Mouse (Mus musculus): ENCODE measurements at regions not wholly inside any gene's neighbourhood (a gene's known extent, or its start where the extent isn't known, plus 50 kb on each side); places are given as distances from the start of the nearest gene placed in this dataset.

DNA sequence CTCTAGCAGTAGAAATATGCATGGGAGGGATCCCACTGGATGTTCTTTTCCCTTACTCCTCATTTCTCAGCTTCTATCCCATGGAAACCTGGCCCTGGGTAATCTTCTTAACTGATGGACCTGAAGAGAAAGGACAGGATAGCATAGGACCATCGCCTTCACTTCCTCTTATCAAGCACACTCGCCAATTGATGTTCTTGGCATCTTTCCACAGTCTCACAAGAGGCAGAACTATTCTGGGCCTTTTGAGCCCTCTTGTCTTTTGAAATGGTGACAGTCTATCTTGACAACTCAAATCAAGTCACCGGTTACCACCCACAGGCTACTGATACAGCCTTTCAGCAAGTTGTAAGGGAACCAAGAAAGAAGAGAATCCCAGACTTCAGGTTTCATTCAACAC, 112.1 kb downstream of the Gm10295 start:
- Histone ChIP-seq H3K4me3 (ENCODE audit: insufficient read depth, low read length) (no peak overlapping the region), H3K27ac (ENCODE audit: insufficient read depth, low read length) (no peak overlapping the region), H3K4me1 (ENCODE audit: control insufficient read depth, insufficient read depth, low read length) (no peaks in the 10 kb centered on the region)
- TF ChIP-seq POLR2A (IDR thresholded peaks at IDR 0.05; ENCODE audit: low read depth, low read length), result no peak
- TF ChIP-seq CTCF (IDR thresholded peaks at IDR 0.05; ENCODE audit: borderline replicate concordance, insufficient read depth, low read length), result no peak

DNA sequence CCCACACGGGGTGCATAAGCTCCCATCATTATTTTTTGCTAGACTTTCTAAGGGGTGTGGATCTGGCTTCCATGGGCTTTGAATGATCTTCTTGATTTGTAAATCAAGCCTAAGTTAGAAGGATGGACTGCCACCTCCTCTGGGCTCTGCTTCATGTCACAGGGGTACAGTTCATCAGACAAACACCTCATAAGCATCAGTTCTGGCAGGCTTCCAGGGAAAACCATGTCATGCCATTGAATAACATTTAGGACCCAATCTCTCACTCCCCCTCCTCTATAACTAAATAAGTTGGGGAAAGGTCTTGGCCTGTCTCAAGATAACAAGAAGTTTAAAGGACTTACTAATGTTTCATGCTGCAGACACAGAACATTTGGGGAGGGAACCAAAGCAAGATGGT, 115.0 kb downstream of the Gm10295 start:
- TF ChIP-seq POLR2A (IDR thresholded peaks at IDR 0.05; ENCODE audit: low read depth, low read length), result no peak
- no peak overlapping the region for H3K27ac ChIP-seq (ENCODE audit: insufficient read depth, low read length)
- H3K4me1 ChIP-seq (ENCODE audit: control insufficient read depth, insufficient read depth, low read length), result no peaks in the 10 kb centered on the region
- no peak overlapping the region for H3K4me3 ChIP-seq (ENCODE audit: insufficient read depth, low read length)

DNA sequence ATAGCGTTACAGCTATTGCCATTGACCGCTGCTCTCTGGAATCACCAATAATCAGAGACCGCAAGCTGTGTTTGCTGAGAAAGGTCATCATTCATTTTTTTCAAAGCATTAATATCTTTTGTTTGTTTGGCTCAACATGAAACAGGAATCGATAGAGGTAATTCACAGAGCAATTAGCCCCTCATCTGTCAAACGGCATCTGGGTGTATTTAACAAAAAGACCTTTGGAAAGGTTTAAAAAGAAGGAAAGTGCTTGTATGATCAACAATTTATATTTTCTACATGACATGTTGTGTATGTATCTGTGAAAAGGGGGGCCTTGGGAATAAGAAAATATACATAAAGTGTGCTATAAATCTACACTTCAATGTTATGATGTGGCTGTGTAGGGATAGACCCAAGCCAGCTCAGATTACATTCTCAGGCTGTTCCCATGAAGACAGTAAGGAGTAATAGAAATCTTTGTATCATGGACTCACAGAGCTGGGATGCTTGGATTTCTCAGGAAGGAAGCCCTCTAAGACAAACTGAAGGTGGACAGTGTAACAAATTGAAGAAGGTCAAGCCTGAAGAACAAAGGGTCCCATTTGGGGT, 117.0 kb downstream of the Gm10295 start:
- H3K4me3 ChIP-seq (ENCODE audit: insufficient read depth, low read length), result no peak overlapping the region
- H3K27ac ChIP-seq (ENCODE audit: insufficient read depth, low read length), result no peak overlapping the region
- H3K4me1 ChIP-seq (ENCODE audit: control insufficient read depth, insufficient read depth, low read length), result no peaks in the 10 kb centered on the region
- TF ChIP-seq POLR2A (IDR thresholded peaks at IDR 0.05; ENCODE audit: low read depth, low read length) (no peak), CTCF (IDR thresholded peaks at IDR 0.05; ENCODE audit: borderline replicate concordance, insufficient read depth, low read length) (no peak)

DNA sequence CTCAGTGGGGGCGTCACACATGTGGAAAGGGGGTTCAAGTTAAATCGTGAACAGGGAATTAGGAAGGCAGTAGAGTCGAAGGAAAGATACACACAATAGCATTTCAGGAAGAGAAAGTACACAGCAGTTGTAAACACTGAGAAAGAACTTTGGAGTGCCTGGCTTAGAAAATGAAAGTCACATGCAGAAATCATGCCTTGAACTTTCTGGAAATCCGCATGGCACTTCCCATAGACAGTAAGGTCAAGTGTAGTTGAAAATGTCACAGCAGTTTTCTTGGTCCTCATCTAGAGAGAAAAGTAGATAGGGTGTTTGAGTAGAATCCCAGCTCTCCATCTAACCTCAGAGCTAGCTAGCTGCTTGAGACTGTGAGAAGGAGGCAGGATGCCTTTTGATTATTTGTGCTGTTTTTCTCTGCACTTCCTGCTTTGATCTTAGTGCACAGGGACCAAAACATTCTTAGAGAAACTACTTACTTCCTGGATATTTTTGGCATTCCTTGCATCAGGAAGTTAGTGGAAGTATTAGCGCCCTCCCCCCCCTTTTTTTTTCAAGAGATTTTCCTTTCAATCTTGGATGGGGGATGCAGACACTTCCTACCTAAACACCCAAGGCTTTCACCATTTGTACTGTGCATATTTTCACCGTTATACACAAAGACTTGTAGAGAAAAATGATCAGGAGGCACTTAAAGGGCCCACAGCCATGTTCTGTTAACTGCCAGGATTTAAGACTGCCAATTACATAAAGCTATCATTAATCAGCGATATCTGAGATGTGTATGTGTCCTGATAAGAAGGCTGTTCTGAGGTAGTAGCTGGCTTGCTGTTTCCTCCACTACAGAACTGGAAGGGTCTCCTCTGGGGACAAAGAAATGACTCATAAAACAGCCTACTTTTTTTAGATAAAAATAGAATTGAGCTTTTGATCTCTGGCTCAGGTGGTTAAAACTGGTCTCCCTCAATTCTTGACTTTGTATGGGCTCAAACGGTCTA, 118.2 kb downstream of the Gm10295 start:
- Histone ChIP-seq H3K4me1 (ENCODE audit: control insufficient read depth, insufficient read depth, low read length) (no peaks in the 10 kb centered on the region), H3K27ac (ENCODE audit: insufficient read depth, low read length) (no peak overlapping the region), H3K4me3 (ENCODE audit: insufficient read depth, low read length) (no peak overlapping the region)
- no peak for TF ChIP-seq POLR2A (IDR thresholded peaks at IDR 0.05; ENCODE audit: low read depth, low read length)

DNA sequence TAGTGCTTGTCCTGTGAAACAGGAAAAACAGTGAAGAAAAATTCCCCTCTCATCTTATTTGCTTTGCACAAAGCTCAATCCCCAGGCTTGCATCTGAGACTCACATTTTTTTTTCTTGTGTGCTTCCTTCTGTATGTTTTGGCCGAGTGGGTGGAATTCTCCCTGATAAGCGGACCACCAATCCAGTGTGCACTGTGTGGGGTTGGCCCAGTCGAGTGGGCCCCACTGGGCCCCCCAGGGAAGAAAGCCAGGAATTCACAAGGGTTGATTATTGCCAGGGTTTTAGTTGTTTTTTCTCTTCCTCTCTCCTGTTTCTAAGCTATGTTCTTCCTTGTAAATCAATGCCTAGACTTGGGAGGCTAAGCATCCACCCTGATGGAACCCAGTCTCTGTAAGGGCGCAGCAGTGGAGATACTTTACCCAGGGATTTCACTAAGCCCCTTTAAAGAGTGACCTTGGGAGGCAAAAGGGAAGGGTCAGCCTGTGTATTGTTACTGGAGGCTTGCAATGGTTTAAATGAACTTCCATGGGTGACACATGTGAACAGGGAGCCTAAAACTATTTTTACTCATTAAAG, 120.3 kb downstream of the Gm10295 start:
- Histone ChIP-seq H3K27ac (ENCODE audit: insufficient read depth, low read length) (no peak overlapping the region), H3K4me3 (ENCODE audit: insufficient read depth, low read length) (no peak overlapping the region), H3K4me1 (ENCODE audit: control insufficient read depth, insufficient read depth, low read length) (no peaks in the 10 kb centered on the region)
- TF ChIP-seq POLR2A (IDR thresholded peaks at IDR 0.05; ENCODE audit: low read depth, low read length) (no peak), CTCF (IDR thresholded peaks at IDR 0.05; ENCODE audit: borderline replicate concordance, insufficient read depth, low read length) (no peak)

DNA sequence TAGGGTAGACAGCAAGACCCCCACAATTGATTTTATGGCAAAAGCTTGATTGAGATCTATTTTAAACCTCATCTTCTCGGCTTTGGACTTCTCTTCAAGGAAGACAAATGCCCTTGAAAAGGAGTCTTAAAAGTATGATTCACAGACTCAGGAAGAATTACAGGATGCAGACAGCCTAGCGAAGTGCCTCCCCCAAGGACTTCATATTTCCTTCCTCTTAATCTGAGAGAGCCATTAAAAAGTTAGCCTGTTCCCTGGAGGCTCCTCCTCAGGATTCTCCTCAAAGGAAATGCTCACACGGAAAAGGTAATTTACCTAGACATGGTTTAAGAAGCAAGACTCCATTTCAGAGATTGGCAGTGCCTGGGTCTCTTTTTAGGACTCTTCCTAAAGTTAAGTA, 122.1 kb downstream of the Gm10295 start:
- Histone ChIP-seq H3K4me1 (ENCODE audit: control insufficient read depth, insufficient read depth, low read length) (no peaks in the 10 kb centered on the region), H3K4me3 (ENCODE audit: insufficient read depth, low read length) (no peak overlapping the region), H3K27ac (ENCODE audit: insufficient read depth, low read length) (no peak overlapping the region)
- TF ChIP-seq CTCF (IDR thresholded peaks at IDR 0.05; ENCODE audit: borderline replicate concordance, insufficient read depth, low read length) (no peak), POLR2A (IDR thresholded peaks at IDR 0.05; ENCODE audit: low read depth, low read length) (no peak)

DNA sequence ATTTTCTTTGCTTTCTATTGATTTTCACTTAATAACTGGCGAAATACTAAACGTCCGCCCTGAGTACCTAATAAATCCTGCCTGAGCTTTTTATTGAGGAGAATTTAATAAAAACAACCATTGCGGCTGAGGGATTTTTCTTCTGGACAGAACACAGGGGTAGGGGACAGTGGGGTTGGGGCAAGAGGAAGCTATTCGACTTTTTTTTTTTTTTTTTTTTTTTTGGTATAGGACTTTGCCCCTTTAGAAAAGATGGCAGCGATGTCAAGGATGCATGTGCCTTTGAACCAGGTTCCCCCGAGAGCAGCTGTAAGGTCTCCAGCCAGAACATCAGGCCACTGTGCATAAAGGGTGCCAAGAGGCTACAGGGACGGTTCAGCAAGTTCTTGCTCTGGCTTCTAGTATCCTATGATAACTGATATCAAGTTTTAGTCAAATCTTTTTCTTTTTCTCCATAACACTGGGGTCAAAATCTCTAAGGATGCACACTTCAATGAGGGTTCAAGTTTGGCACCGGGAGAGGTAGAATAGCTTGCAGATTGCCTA, 126.9 kb downstream of the Gm10295 start:
- no peak overlapping the region for H3K27ac ChIP-seq (ENCODE audit: insufficient read depth, low read length)
- no peaks in the 10 kb centered on the region for H3K4me1 ChIP-seq (ENCODE audit: control insufficient read depth, insufficient read depth, low read length)
- no peak overlapping the region for H3K4me3 ChIP-seq (ENCODE audit: insufficient read depth, low read length)
- TF ChIP-seq POLR2A (IDR thresholded peaks at IDR 0.05; ENCODE audit: low read depth, low read length) (no peak), CTCF (IDR thresholded peaks at IDR 0.05; ENCODE audit: borderline replicate concordance, insufficient read depth, low read length) (no peak)

DNA sequence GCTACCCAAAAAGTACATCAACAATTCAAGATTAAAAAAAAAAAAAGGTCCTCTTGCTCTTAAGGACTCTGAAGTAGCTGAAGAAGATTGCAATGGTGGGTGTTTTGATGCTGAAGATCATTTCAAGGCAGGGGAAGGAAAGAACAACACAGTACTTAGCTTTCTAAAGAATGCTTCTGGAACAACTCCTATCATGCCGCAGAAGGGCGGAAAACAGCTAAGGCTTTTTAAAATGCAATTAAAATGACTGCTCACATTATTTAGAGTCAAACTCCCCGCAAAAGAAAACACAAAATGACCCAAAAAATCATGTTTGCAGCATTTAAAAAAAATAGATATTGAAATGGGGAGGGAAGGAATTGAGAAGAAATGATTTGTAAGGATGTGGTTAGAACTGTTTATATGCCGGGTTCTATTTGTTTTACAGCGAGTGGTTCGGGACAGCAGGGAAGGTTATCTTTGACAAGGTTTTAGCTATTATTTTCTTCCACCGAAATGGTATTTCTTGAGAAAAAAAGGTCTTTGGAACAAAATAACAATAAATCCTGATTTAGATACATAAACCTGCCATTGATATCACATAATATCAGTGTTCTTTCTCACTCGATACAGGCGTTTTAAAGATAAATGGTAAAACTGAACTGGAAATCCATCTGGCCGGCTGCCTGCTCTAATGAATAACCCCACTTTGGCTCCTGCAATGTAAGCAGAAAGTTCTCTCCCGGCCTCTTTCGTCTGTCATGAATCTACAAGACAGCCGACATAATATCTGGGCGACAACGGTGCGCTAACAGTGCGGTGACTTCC, 127.6 kb downstream of the Gm10295 start:
- Histone ChIP-seq H3K4me1 (ENCODE audit: control insufficient read depth, insufficient read depth, low read length) (no peaks in the 10 kb centered on the region), H3K4me3 (ENCODE audit: insufficient read depth, low read length) (no peak overlapping the region), H3K27ac (ENCODE audit: insufficient read depth, low read length) (no peak overlapping the region)
- no peak for TF ChIP-seq CTCF (IDR thresholded peaks at IDR 0.05; ENCODE audit: borderline replicate concordance, insufficient read depth, low read length)

DNA sequence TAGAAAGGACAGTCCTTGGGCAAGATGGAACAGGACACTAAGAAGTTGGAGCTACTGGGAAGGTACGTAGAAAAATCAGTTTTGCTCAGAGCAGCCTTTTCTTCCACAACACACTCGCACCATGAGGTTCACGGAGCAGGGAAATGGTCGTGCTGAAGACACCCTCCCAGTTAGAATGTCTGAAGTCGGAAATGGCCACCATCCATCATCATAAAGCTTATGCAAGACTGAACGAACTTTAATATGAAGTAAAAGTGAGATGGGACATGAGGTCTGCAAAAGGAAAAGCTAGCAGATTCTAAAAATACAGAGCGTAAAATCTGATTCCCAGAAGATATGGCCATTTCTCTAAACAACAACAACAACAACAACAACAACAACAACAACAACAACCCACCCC, 133.9 kb downstream of the Gm10295 start:
- no peaks in the 10 kb centered on the region for H3K4me1 ChIP-seq (ENCODE audit: control insufficient read depth, insufficient read depth, low read length)
- no peak overlapping the region for H3K4me3 ChIP-seq (ENCODE audit: insufficient read depth, low read length)
- no peak for TF ChIP-seq CTCF (IDR thresholded peaks at IDR 0.05; ENCODE audit: borderline replicate concordance, insufficient read depth, low read length)
- no peak for TF ChIP-seq POLR2A (IDR thresholded peaks at IDR 0.05; ENCODE audit: low read depth, low read length)
- H3K27ac ChIP-seq (ENCODE audit: insufficient read depth, low read length), result no peak overlapping the region

Measured in embryonic fibroblast, embryonic 13.5 days (primary cell).